Mouse (Mus musculus) lung, postnatal 10 days (tissue): ENCODE data around the gene Dcps.

Source experiments
- DNase-seq: peaks from one replicate; pipeline ENCODE4 v3.0.0; 2021

Gene Dcps

DNA sequence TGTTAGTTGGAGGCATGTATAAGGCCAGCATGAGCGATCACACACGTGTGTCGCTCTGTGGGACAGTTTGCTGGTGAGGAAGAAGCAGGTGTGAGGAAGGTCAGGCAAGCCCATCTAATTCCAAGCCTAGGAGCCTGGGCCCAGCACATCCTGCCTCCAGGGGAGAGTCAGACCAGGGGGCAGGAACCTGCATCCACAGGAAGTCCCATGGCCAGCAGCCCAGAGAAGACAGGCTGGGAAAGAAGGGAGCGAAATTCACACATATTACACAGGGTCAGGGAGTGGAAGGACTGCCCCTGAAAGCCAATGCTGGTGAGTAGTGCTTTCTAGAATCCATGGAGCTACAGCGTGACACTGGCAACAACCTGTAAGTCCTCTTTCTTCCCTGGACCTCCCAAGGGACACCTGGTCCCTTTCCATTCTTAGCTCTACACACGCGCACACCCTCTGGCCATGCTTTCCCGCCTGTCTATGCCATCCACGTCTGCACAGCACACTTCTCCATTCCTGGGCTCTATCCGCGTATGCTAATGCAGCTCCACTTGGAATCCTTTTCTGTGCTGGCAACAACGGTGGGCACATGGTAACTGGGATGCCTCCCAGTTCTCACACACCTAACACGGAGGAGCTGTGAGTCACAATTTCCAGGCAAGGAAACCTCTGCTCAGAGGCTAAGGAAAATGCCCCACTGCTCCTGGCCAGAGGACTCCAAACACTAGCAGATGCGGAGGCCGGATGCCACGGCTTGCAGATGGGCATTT, 44.0 kb downstream of the Dcps start:
- peak; percentile 34 for DNase-seq

- peak; percentile 55 for DNase-seq
Measured at GRCm38 (mm10) chr9:35128995-35129418, 46.9 kb downstream of the Dcps start.

GRCm38 (mm10) chr9:35128564-35128963, 47.3 kb downstream of the Dcps start:
- no peak for DNase-seq

GRCm38 (mm10) chr9:35127561-35127960, 48.3 kb downstream of the Dcps start:
- DNase-seq: no peak

DNA sequence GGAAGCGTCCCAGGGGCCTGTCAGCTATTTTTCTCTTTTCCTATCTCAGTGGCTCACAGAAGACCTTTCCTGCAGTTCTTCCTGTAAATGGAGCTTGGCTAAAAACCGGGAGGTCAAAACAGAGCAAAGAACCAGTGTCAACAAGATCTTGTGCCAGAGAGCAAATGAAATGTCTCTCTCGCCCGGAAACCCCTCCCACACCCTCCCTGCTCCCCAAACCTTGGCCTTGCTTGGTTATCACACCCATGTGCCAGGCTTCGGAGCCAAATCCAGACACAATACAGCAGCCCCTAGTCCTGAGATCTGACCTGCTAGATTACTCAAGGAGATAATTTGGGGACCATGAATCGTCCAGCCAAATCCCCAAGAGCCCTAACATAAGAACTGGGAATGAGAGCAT, 48.7 kb downstream of the Dcps start:
- DNase-seq: peak; percentile 78

DNA sequence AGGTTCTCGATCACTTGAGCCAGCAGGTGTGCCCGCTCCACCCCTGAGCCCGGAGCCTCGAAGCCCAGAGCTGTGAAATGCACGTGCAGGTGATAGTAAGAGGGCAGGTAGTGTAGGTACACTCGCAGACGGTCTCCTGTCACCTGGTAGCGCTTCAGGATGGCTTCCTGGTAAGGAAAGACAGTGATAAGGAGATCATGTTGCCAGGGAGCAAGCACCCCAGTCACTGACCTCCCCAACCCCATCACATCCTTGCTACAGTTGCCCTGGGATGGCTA, 51.2 kb downstream of the Dcps start:
- no peak for DNase-seq

- DNase-seq: peak; percentile 47
Measured at GRCm38 (mm10) chr9:35123804-35124677, 51.8 kb downstream of the Dcps start.

DNA sequence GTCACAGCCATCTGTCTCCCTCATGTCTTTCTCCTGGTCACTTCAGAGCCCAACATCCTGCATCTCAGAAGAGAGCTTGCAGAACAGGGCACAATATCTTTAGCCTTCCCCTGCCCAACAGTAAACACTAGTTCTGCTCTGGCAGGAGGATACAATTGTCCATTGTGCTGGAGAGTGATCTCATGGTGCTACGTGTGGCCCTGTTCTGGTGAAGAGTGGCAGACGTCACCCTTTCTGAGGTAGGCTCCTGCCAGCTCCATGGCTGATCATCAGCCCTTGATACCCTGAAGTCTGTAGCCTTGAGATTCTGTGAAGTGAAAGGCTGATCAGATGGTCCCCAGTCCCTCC, 52.4 kb downstream of the Dcps start:
- peak; percentile 66 for DNase-seq

GRCm38 (mm10) chr9:35122551-35123266, 53.2 kb downstream of the Dcps start:
- no peak for DNase-seq

- no peak for DNase-seq
Measured at GRCm38 (mm10) chr9:35119168-35119567, 56.7 kb downstream of the Dcps start, which contains the start of gene St3gal4. St3gal4 (minus strand) TSS chr9:35119268.

- DNase-seq: no peak
Measured at GRCm38 (mm10) chr9:35118563-35118962, 57.3 kb downstream of the Dcps start.

DNA sequence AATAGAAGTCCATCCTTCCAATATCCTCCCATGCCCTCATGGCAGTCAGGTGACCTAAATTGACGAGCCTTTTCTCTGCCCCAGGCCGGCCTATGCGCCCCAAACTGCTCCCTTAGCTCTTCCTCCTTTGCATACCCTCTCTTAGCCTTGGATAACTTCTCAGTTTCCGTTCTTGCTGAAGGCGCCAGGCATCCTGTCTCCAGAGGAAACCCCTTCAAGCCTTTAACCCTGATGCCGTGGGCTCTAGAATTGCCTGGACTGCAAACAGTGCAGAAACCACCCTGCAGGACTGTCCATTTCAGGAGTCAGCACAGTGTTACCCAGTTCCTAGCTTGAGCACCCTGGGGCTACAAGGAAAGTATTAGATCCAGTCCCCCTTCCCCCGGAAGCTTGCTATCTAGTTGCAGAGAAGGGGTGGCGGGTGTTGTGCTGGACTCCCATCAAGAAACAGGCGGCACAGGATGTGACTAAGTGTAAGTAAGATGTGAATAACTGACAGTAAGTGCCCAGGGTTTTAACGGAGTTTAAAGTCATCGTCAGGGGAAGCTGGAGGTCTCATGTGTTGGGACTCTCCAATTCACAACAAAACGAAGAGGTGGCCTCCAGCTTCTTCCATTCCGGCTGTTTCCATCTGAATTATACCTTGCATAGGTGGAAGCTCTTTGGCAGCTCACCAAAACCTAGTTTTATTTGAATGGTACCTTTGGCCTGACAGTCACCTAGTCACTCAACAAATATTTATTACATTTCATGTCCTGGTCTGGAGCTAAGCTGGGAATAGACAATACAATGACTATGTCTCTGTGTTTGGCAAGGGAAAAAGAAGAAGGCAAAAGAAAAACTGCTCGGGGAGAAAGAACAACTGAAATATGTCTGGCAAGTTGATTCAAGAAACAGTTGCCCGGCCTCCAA, 58.2 kb downstream of the Dcps start:
- DNase-seq: peak; percentile 79

DNA sequence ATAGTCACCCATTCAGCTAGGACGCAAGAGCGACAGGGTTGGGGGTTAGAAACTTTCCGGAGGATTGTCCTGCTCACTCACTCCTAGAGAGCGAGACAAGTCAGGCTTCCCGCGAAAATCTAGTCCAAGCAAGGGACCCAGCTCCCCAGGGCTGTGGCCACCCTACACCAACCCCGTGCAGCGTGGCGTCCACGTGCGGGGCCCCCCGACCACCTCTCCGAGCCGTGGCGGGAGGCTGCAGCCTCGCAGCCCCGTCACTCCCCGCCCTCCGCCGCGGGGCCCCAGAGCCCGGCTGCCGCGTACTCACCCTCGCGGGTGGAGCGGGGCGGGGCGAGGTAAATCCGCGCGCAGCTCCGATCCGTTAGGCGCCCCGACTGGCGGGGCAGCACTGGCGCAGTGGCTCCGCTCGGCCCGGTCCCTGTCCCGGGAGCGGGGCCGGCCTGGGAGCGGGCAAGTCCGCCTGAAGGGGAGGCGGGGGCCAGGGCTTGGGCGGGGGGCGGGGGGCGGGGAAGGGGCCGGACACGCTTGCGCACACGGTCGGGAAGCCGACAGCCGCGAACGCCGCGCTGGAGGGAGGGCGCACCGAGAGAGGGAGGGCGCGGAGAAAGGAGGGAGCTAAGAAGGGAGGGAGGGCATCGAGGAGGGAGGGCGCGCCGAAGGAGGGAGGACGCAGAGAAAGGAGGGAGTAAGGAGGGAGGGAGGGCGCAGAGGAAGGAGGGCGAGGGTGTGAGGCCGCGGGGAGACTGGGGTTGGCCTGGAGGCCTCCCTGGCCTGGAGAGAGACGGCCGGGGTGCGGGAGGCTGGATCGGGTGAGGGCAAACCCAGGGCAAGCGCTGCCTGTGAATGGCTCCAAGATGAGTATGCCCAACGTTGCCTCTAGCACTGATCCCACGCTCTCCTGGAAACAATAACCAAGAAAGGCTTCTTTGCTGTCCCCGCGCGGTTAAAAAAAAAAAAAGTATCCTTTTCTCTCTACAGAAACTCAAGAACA, 59.2 kb downstream of the Dcps start:
- peak; percentile 94 for DNase-seq

GRCm38 (mm10) chr9:35115804-35116203, 60.1 kb downstream of the Dcps start:
- no peak for DNase-seq

GRCm38 (mm10) chr9:35115299-35115698, 60.6 kb downstream of the Dcps start:
- DNase-seq: no peak

DNA sequence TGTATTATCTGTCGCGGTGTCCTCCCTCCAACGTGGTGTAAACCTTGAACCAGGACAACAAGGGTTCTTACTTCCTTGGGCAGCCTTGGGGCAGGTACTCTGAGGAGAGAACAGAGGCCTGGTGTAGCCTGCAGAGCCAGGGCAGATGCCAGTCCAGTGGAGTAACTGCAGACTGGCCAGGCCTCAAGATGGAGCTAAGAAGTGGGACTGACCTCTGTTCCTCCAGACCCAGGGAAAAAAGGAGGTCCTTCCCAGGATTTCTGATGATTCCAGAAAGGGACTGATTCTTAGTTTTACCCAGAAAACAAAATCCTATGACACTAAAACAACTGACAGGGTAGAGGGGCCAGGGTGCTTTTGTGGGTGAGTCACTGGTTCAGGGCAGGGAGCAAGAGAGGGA, 61.6 kb downstream of the Dcps start:
- DNase-seq: no peak

DNA sequence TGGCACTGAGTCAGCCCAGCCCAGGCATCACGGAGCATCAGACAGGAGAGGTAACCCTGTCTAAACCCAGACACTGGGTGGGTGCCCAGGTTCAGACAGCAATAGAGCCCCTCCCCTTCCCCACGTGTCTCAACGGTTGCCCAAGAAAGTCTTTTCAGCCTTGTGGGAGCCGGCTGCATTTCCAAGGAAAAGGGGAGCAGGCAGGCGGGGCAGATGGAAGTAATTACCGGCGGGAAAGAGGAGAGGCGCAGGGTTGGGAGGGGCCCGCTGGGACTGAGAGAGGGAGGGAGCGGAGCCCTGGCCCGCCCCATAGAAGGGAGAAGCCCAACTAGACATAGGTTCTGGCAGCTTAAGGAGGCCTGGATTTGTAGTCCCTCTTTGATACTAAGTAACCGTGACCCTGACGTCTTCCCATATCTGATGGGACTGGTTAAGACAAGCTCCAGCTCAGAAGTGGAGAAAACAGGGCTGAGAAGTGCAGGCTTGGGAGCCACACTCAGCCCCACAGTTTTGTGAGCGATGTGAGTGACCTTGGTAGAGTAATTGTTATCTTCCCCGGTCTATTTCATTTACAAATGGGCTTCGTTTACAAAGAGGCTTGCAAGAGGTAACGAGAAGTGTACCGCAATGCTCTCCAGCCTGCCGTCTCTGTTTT, 63.8 kb downstream of the Dcps start:
- peak; percentile 72 for DNase-seq

DNA sequence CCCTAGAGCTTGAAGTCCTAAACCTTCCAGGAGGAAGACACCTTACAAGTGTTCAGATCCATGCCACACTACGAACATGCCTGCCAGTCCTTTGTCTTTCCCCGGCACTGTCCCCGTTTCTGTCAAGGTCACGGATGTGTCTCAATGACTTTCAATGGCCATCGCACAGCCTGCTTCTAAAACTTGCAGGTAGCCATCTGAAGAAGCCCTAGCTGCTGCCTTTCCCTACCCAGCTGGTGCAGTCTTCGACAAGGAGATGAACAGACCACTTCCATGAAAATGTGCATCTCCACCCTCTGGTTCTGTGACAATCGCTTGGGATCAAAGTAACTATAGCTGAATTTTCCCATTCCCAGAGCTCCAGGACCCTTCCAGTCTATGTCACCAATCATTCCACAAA, 64.4 kb downstream of the Dcps start:
- no peak for DNase-seq

DNA sequence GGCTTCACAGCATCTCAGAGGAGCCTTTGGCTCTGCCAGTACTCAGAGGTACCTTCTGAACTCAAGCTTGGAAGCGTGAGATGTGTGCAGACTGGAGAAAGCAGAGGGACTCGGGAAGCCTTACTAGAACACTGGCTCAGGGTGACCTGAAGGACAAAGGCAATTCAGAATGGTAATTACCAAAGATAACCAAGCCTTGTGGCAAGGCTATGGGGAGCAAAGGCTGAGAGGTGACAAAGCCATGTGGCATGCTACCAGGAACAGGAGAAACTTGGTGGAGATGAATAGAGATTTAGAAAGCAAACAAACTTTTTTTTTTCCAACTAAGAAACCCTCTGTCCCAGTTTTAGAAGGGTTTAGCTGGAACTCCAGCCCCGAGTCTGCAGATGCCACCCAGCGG, 65.3 kb downstream of the Dcps start:
- DNase-seq: no peak

GRCm38 (mm10) chr9:35110051-35110450, 65.8 kb downstream of the Dcps start:
- DNase-seq: no peak

GRCm38 (mm10) chr9:35108916-35109315, 66.9 kb downstream of the Dcps start:
- peak; percentile 88 for DNase-seq
